Mouse (Mus musculus) heart, embryonic 15.5 days (tissue): Measurements from ENCODE around the gene Maml3. TPM values are rescaled to one million over a fixed set of nuclear protein-coding genes. Genes with fewer than 3 reads are reported as not detected.
A peak's percentile ranks its signal among the peaks of the same experiment; 100 is the strongest.

Experiments used
- ATAC-seq: fragments of 200-750 bp; cut with Nextera tagmentation; replicated peaks from 2 replicates; pipeline ENCODE4 v1.8.0; 2017; ENCODE audit warnings: low read depth, moderate TSS enrichment; ENCODE audit not compliant: insufficient number of reproducible peaks, insufficient read depth, low FRiP score
- H3K27ac ChIP-seq: fragments of 300-500 bp; sonication (generic); 2 replicates; pipeline ENCODE4 v1.5.1; 2015; ENCODE audit warnings: mild to moderate bottlenecking, inconsistent platforms
- H3K27me3 ChIP-seq: fragments of 300-500 bp; sonication (generic); 2 replicates; pipeline ENCODE4 v1.6.1; 2015; ENCODE audit warnings: inconsistent platforms
- H3K36me3 ChIP-seq: fragments of 300-500 bp; sonication (generic); 2 replicates; pipeline ENCODE4 v1.6.1; 2015; ENCODE audit warnings: mild to moderate bottlenecking, inconsistent platforms
- H3K4me1 ChIP-seq: fragments of 300-500 bp; sonication (generic); replicated peaks from 2 replicates; pipeline ENCODE4 v1.6.1; 2015; ENCODE audit warnings: inconsistent platforms
- H3K4me2 ChIP-seq: fragments of 300-500 bp; sonication (generic); 2 replicates; pipeline ENCODE4 v1.6.1; 2015; ENCODE audit warnings: inconsistent platforms, mild to moderate bottlenecking, moderate library complexity
- H3K4me3 ChIP-seq: fragments of 300-500 bp; sonication (generic); 2 replicates; pipeline ENCODE4 v1.5.1; 2015; ENCODE audit warnings: mild to moderate bottlenecking, inconsistent platforms
- H3K9ac ChIP-seq: fragments of 300-500 bp; sonication (generic); 2 replicates; pipeline ENCODE4 v1.6.1; 2015; ENCODE audit warnings: mild to moderate bottlenecking, inconsistent platforms
- H3K9me3 ChIP-seq: fragments of 300-500 bp; sonication (generic); replicated peaks from 2 replicates; pipeline ENCODE4 v1.6.1; 2016; ENCODE audit warnings: inconsistent platforms
- WGBS: fragments of 180-500 bp; shearing (Covaris S2); methylation state at CpG from one replicate; pipeline ENCODE4 v1.1.7; 2015; ENCODE audit warnings: mixed read lengths; 5-methylcytosine and 5-hydroxymethylcytosine counted together
- polyA plus RNA-seq: library from polyadenylated mRNA; unstranded; fragments of >200 nt; fragmentation: Nextera tagmentation; extraction: Ambion mirVana; gene quantifications from 2 replicates; pipeline ENCODE4 v1.2.1, GENCODE M21; 2015

Maml3 gene
- polyA plus RNA-seq, 1 experiment from 2014 or later, result 1.9 TPM

DNA sequence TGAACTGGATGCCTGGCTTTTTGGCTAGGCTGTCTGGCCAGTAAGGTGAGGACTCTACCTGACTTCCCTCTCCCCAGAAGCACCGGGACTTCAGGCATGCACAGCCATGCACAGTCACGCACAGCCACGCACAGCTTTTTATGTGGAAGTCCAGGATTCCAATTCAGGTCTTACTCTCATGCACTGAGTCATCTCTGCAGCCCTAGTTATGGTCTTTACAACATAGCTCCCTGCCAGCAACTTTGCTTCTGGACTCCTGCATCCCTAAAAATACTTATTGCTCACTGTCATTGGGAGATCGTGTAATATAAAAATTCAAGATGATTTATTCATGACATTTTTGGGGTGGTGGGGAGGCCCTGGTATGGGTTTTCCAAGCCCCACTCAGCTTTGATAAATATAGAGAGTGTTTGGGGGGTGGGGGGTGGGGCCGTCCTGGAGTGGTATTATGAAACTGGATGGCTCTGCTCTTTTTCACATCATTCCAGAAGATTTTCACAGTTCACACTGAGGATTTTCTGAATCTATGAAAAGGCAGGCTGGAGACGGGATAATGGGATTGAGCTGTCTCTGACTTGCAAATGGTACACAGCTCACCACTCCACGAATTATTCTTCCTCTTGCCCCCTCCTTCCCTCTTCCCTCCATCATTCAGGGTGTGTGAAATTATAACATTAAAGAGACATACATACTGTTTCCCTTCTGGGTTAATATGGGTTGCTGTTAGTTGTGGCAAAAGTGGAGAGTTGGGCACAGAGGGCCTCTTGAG, 288.2 kb downstream of the Maml3 start:
- H3K4me1 ChIP-seq, result peaks cover 5% of the 10 kb centered on the region
- no peak overlapping the region for H3K4me2 ChIP-seq
- no peak overlapping the region for H3K4me3 ChIP-seq
- H3K27ac ChIP-seq, result no peak overlapping the region
- no peaks in the 10 kb centered on the region for H3K36me3 ChIP-seq
- no peaks in the 10 kb centered on the region for H3K27me3 ChIP-seq
- no peak for ATAC-seq
- no peak overlapping the region for H3K9ac ChIP-seq
- H3K9me3 ChIP-seq, result no peaks in the 10 kb centered on the region
- WGBS, result 82% methylated on average over 7 of the region's 7 CpGs

DNA sequence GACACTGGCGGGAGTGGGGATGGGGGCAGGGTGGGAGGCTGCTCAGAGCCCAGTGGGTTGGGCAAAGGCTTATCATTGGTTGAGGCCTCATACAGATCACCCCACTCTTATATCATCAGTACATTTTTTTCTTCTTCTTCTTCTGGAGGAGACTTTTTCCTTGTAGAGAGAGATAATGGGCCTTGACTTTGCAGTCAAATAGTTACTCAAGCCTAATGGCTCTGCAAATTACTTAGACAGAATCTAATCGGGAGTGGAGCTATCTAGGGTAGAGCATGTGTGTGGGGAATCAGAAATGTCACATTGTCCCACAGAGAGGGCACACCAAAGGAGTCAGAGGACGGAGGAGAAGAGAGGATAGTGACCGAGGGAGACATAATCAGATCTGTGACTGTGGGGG, 290.8 kb downstream of the Maml3 start:
- ATAC-seq, result no peak
- Histone ChIP-seq H3K9me3 (no peaks in the 10 kb centered on the region), H3K4me3 (no peak overlapping the region), H3K9ac (no peak overlapping the region), H3K27me3 (no peaks in the 10 kb centered on the region), H3K27ac (no peak overlapping the region), H3K36me3 (no peaks in the 10 kb centered on the region), H3K4me1 (no peaks in the 10 kb centered on the region), H3K4me2 (no peak overlapping the region)
- WGBS, result 73% methylated on average over 4 of the region's 4 CpGs

DNA sequence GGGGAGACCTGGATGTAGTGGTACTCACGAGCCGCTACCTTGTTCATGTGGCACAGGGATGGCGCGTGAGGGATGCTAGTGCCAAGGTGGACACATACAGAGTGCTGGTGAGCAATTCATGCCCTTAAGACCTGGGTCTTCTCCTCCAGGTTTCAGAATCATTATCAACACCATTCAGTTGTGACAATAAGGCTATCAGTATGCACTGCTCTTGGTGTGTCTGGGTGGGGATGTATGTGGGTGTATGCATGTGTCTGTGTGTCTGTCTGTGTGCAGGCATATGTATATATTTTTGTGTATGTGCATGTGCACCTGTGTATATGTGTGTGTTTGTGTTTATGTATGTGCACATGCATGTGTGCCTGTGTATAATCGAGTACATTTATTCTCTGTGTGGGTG, 291.7 kb downstream of the Maml3 start:
- Histone ChIP-seq H3K27ac (no peak overlapping the region), H3K4me3 (no peak overlapping the region), H3K9ac (no peak overlapping the region), H3K4me1 (no peaks in the 10 kb centered on the region), H3K27me3 (no peaks in the 10 kb centered on the region), H3K36me3 (no peaks in the 10 kb centered on the region), H3K4me2 (no peak overlapping the region), H3K9me3 (no peaks in the 10 kb centered on the region)
- ATAC-seq, result no peak
- 94% methylated on average over 5 of the region's 5 CpGs for WGBS

DNA sequence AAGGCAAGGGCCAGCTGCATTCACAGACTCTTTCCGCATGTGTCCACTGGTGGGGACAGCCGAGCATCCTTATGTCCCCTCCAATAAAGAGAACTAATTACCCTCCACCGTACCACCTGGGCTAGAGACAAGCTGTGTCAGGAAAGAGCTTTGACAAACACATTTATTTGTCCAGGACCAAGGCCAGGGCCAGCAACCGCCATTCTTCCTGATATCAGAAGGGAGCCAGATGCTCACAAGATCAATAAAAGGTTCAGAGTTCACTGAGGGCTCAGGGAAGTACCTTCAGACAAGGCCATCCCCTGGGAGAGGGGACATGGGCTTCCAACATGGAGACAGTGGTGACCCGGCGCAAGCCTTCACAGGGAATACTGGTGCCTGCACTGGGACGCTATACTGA, 294.1 kb downstream of the Maml3 start:
- no peaks in the 10 kb centered on the region for H3K9me3 ChIP-seq
- no peaks in the 10 kb centered on the region for H3K27me3 ChIP-seq
- ATAC-seq, result no peak
- 83% methylated on average over 7 of the region's 7 CpGs for WGBS
- H3K9ac ChIP-seq, result no peak overlapping the region
- H3K4me1 ChIP-seq, result no peaks in the 10 kb centered on the region
- no peak overlapping the region for H3K4me2 ChIP-seq
- H3K4me3 ChIP-seq, result no peak overlapping the region
- H3K27ac ChIP-seq, result no peak overlapping the region
- H3K36me3 ChIP-seq, result no peaks in the 10 kb centered on the region

DNA sequence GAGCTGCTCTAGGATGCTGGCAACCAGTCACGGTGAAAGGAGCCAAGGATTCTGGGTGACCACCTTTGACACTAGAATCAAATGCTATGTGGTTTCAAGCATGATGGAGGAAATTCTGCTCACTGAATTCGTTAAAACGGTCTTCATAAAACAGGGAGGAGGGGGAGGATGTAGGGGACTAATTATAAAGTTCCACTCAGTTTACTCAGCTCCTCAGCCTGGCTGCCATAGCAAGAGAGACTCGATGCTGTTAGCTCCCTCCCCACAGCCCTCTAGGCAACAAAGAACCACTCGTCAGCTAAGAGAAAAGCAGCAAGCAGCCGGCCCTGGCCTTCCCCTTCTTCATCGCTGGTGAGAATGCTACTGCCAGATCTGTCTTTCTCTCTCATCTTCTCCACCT, 295.1 kb downstream of the Maml3 start:
- Histone ChIP-seq H3K27ac (no peak overlapping the region), H3K4me1 (no peaks in the 10 kb centered on the region), H3K4me2 (no peak overlapping the region), H3K36me3 (no peaks in the 10 kb centered on the region), H3K27me3 (no peaks in the 10 kb centered on the region), H3K9ac (no peak overlapping the region), H3K9me3 (no peaks in the 10 kb centered on the region), H3K4me3 (no peak overlapping the region)
- WGBS, result 77% methylated on average over 7 of the region's 7 CpGs
- ATAC-seq, result no peak

DNA sequence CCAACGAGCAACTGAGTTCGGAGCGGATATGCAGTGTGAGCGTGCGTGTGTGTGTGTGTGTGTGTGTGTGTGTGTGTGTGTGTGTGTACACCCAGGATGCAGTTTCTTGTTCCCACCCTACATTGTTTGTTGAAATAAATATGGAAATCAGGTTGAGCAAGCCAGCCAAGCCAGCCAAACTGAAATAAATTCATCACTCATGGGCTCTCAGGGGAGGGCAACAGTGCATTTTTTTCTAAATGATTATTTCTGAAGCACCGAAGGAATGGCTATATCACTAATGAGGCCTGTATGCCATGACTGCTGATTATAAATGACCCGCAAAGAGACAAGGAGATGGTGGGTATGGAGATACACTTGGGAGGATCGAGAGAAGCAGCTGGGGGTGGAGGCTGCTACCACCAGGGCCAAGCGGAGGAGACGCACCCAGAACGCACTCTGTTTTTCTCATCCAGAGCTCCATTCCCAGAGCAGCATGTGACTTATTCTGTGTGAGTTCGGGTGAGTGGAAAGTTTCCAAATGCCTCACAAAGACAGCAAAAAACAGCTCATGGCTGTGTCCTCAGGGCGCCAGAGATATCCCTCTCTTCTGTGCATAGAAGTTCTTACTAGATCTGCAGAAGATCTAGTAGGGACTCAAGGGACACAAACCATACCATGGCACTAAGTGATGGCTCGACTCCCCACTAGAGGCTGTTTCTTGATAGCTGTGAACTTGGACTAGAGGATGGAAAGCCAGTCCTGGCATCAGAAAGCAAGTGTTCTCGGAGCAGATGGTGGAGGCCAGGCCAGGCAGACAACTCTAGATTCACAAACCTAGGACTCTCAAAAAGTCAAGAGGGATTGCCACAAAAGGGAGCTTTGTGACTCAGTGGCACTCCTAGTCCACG, 296.6 kb downstream of the Maml3 start:
- ATAC-seq, result no peak
- no peaks in the 10 kb centered on the region for H3K27me3 ChIP-seq

DNA sequence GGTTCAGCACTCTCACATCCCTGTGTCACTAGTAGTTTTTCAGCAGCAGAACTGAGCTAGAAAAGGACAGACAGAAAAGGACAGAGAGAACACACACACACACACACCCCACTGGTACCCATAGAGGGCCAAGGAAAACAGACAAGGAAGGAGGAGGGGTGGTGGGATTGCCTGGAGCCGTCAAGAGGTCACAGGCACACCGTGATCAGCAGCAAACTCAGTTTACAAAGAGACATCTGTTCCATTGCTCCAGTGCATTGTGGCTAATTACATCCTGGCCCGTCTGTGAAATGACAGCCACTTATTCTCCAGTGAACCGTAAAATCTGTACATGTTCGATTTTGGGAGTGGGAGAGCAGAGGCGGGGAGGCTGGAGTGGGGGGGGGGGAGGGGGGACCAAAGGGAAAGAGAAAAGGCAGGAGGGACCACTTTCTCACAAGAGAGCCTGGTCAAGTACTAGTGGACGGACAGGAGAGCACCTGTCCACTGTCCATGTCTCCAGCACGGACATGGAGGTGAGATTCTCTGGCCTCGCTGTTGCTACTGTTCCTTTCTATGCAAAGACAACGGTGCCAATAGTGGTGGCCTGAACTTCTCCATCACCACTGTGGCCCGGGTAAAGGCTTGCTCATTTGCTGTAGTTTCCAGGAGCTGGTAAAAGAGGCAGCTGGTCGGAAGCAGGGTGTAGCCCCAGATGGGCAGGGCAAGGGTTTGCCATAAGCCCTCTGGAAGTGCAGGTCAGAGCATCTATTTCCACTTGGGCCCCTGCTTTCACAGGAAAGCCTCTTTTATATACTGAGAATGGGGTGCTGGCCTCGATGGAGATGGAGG, 299.2 kb downstream of the Maml3 start:
- no peak overlapping the region for H3K4me3 ChIP-seq
- no peaks in the 10 kb centered on the region for H3K36me3 ChIP-seq
- H3K27ac ChIP-seq, result no peak overlapping the region
- H3K9me3 ChIP-seq, result no peaks in the 10 kb centered on the region
- H3K4me1 ChIP-seq, result no peaks in the 10 kb centered on the region
- ATAC-seq, result no peak
- H3K4me2 ChIP-seq, result no peak overlapping the region
- no peaks in the 10 kb centered on the region for H3K27me3 ChIP-seq
- H3K9ac ChIP-seq, result no peak overlapping the region
- WGBS, result 60% methylated on average over 13 of the region's 13 CpGs

More for the DNA sequence above, 296.6 kb downstream of the Maml3 start:
- Histone ChIP-seq H3K4me2 (no peak overlapping the region), H3K9ac (no peak overlapping the region), H3K9me3 (no peaks in the 10 kb centered on the region), H3K4me3 (no peak overlapping the region), H3K36me3 (no peaks in the 10 kb centered on the region), H3K4me1 (no peaks in the 10 kb centered on the region), H3K27ac (no peak overlapping the region)
- 80% methylated on average over 16 of the region's 16 CpGs for WGBS

- Histone ChIP-seq H3K9me3 (no peaks in the 10 kb centered on the region), H3K27me3 (no peaks in the 10 kb centered on the region), H3K4me1 (peaks cover 3% of the 10 kb centered on the region), H3K27ac (no peak overlapping the region), H3K9ac (no peak overlapping the region), H3K36me3 (no peaks in the 10 kb centered on the region), H3K4me2 (no peak overlapping the region), H3K4me3 (no peak overlapping the region)
- 71% methylated on average over 6 of the region's 6 CpGs for WGBS
- ATAC-seq, result no peak
These were observed 301.0 kb downstream of the Maml3 start for GRCm38 (mm10) chr3:51803903-51804302.

DNA sequence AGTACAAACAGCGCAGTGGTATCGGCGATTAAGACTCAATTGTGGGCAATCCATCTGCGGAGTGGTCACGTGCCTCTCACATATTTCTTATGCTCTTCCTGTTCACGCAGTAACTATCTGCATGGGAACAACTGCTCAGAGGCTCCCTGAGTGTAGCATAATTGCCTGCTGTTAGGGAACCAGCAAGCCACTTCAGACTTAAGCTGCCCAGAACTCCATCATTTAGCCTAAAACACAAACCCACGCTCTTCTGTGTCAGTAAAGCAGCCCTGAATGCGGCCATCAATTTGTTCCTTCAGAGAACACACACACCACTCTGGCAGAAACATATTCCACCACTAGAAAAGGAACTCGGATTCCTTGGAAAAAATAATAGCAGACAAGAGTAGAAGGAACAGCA, 305.2 kb downstream of the Maml3 start:
- H3K9ac ChIP-seq, result no peak overlapping the region
- H3K4me1 ChIP-seq, result peaks cover 17% of the 10 kb centered on the region
- no peak overlapping the region for H3K4me3 ChIP-seq
- no peak overlapping the region for H3K27ac ChIP-seq
- H3K9me3 ChIP-seq, result no peaks in the 10 kb centered on the region
- H3K27me3 ChIP-seq, result no peaks in the 10 kb centered on the region
- no peaks in the 10 kb centered on the region for H3K36me3 ChIP-seq
- ATAC-seq, result no peak
- 90% methylated on average over 9 of the region's 9 CpGs for WGBS
- H3K4me2 ChIP-seq, result no peak overlapping the region

GRCm38 (mm10) chr3:51796838-51797237, 308.0 kb downstream of the Maml3 start:
- H3K9me3 ChIP-seq, result no peaks in the 10 kb centered on the region
- H3K4me2 ChIP-seq, result peak overlapping the region; percentile 37; the same call in 1 of the 2 replicates
- H3K4me1 ChIP-seq, result peaks cover 17% of the 10 kb centered on the region
- no peak overlapping the region for H3K9ac ChIP-seq
- ATAC-seq, result no peak
- H3K27me3 ChIP-seq, result no peaks in the 10 kb centered on the region
- no peak overlapping the region for H3K4me3 ChIP-seq
- no peaks in the 10 kb centered on the region for H3K36me3 ChIP-seq
- no peak overlapping the region for H3K27ac ChIP-seq
- whole genome bisulfite sequencing, result 64% methylated on average over 6 of the region's 6 CpGs

DNA sequence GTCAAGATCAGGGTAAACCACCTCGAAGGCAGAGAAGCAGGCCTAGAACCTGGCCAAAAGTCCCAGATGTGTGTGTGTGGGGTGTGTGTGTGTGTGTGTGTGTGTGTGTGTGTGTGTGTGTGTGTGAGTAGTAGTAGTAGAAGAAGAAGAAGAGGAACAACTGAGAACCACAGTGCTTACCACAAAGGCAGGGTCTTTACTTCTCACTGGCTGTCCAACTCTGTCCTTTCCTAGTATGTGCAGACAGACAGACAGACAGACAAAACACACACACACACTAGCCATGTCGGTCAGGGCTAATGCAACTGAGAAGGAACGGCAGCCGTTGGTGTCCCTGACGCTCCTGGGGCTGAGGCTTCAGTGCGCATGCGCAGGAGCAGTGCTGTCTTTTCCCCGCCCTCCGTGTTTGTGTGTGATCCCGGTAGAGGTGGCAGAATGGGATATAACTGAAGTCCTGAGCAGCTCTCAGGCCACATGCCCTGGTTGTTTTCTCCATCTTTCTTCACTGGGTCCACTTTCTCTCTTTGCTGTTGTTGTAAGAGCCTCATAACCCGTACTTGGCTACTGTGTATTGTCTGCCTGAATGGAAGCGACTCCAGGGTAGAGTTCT, 308.6 kb downstream of the Maml3 start:
- Histone ChIP-seq H3K4me2 (peak overlapping the region; percentile 37), H3K36me3 (no peaks in the 10 kb centered on the region), H3K9ac (no peak overlapping the region), H3K9me3 (no peaks in the 10 kb centered on the region), H3K4me1 (peaks cover 17% of the 10 kb centered on the region), H3K4me3 (0 out of 2 replicates have a peak overlapping the region, but pooled peaks have one; percentile 17), H3K27me3 (no peaks in the 10 kb centered on the region), H3K27ac (no peak overlapping the region)
- WGBS, result 62% methylated on average over 12 of the region's 12 CpGs
- 0 out of 2 replicates have a peak, but pooled peaks have one; percentile 30 for ATAC-seq
